Mouse (Mus musculus): ENCODE data around the gene Entpd4b. TPM values are rescaled to one million over a fixed set of nuclear protein-coding genes. Genes with fewer than 3 reads are reported as not detected.
"Not testable (repeated sequence)": the region's sequence is repeated elsewhere in the genome, so short reads cannot be mapped to it uniquely, and the experiment has no call there.

The Entpd4b gene
- total and polyA plus RNA-seq, 2 experiments from 2014 or later = 14.4 to 19.3 TPM

DNA sequence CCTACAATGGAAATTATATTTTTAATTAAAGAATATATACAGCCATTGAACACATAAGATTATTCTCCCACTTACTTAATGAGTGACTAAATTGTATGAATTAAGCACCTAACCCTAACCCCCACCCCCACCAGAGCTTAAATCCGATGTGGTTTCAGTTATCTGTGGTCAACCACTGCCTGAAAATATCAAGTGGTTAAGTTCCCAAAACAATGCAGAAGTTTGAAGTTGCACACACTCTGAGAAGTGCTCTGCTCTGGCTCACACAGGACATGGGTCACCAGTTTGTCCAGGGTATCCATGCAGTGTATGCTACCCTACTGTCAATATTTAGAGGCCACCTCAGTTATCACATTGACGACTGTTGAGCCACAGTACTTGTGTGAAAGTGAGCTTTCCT lies 10.2 kb upstream of the Entpd4b start:
- WGBS = no CpG with 5 or more reads among the region's 2 CpGs
- H3K27ac ChIP-seq (ENCODE audit: low read depth, low read length); H3K4me1 ChIP-seq (ENCODE audit: insufficient read depth); H3K4me2 ChIP-seq (ENCODE audit: low read depth); H3K9ac ChIP-seq; H3K36me3 ChIP-seq (ENCODE audit: insufficient read depth); ATAC-seq; H3K4me3 ChIP-seq (ENCODE audit: low read depth, low read length); H3K9me3 ChIP-seq (ENCODE audit: low read length); DNase-seq; H3K27me3 ChIP-seq (ENCODE audit: insufficient read depth, low read length): not testable (repeated sequence)

GRCm38 (mm10) chr14:69547310-69547709 lies 7.9 kb upstream of the Entpd4b start:
- not testable (repeated sequence) for H3K9ac ChIP-seq; H3K27ac ChIP-seq (ENCODE audit: low read depth, low read length); H3K4me2 ChIP-seq (ENCODE audit: low read depth); H3K4me1 ChIP-seq (ENCODE audit: insufficient read depth); H3K36me3 ChIP-seq (ENCODE audit: insufficient read depth); H3K4me3 ChIP-seq (ENCODE audit: low read depth, low read length); DNase-seq; ATAC-seq; H3K9me3 ChIP-seq (ENCODE audit: low read length); H3K27me3 ChIP-seq (ENCODE audit: insufficient read depth, low read length)
- no CpG with 5 or more reads among the region's 4 CpGs for WGBS

DNA sequence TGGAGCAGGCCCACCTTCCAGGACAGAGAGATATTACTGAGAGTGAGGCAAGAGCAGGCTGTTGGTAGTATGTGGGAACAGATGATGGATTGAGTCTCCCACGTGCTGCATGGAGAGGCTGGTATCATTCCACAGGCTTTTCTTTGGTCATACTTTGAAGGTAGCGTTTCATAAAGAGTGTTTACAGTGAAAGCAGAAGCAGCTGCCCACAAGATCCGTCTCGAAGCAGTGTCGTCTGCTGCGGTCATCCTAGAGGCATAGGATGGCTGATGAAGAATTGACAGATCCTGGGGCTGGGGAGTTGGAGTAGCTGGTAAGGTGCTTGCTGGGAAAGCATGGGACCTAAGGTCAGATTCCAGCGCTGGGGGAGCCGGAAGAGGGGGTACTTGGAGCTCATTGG lies 1.6 kb downstream of the Entpd4b start:
- DNase-seq; H3K9me3 ChIP-seq (ENCODE audit: low read length); H3K4me2 ChIP-seq (ENCODE audit: low read depth); H3K27ac ChIP-seq (ENCODE audit: low read depth, low read length); H3K4me3 ChIP-seq (ENCODE audit: low read depth, low read length); H3K27me3 ChIP-seq (ENCODE audit: insufficient read depth, low read length); ATAC-seq; H3K4me1 ChIP-seq (ENCODE audit: insufficient read depth); H3K36me3 ChIP-seq (ENCODE audit: insufficient read depth); H3K9ac ChIP-seq: not testable (repeated sequence)
- WGBS = no CpG with 5 or more reads among the region's 8 CpGs

DNA sequence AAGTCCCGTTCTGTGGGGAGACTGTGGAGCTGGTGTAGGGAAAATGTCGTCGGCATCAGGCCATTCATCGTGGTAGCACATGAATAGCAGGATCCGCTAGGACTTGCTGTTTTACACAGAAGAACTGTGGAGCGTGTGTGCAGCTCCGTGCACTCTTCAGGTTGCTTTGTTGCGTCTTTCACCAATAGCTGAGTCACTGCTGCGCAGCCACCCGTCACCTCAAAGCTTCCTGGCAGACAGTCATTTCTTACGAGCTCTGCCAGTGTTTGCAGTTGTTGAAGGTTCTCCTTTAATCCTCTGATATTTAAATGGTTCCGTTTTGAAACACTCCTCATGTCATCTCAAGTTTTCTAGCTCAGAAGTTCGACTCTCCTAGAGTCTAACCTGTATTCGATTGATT lies 2.3 kb downstream of the Entpd4b start:
- not testable (repeated sequence) for DNase-seq; H3K36me3 ChIP-seq (ENCODE audit: insufficient read depth); H3K4me2 ChIP-seq (ENCODE audit: low read depth); ATAC-seq; H3K27me3 ChIP-seq (ENCODE audit: insufficient read depth, low read length); H3K4me1 ChIP-seq (ENCODE audit: insufficient read depth); H3K4me3 ChIP-seq (ENCODE audit: low read depth, low read length); H3K9me3 ChIP-seq (ENCODE audit: low read length); H3K27ac ChIP-seq (ENCODE audit: low read depth, low read length); H3K9ac ChIP-seq
- WGBS = no CpG with 5 or more reads among the region's 14 CpGs

Other genes starting within 250 kb of the Entpd4b start
- gene Gm16867, start 52.1 kb upstream of the Entpd4b start, total RNA-seq (2014; rRNA removed) = not detected in 2 replicates
- gene Gm16867, start 52.1 kb upstream of the Entpd4b start, polyA plus RNA-seq (2015; fragmentation: Nextera tagmentation; extraction: Ambion mirVana) = not detected in 2 replicates
- not detected in 2 replicates for gene Gm27179, start 42.9 kb upstream of the Entpd4b start, total RNA-seq (2014; rRNA removed)
- gene Gm27179, start 42.9 kb upstream of the Entpd4b start, polyA plus RNA-seq (2015; fragmentation: Nextera tagmentation; extraction: Ambion mirVana) = not detected in 2 replicates

Data from forebrain, postnatal 0 days (tissue).